Mouse (Mus musculus) kidney, postnatal 25 days (tissue): ENCODE results near the gene Gm39566.
"Not testable (repeated sequence)": the region's sequence is repeated elsewhere in the genome, so short reads cannot be mapped to it uniquely, and the experiment has no call there.

Experiments used
- DNase-seq, 2 experiments: peaks; one replicate each; pipeline ENCODE4 v3.0.0; 2021; ENCODE audit warnings: mixed read lengths in 2 of 2

The Gm39566 gene

DNA sequence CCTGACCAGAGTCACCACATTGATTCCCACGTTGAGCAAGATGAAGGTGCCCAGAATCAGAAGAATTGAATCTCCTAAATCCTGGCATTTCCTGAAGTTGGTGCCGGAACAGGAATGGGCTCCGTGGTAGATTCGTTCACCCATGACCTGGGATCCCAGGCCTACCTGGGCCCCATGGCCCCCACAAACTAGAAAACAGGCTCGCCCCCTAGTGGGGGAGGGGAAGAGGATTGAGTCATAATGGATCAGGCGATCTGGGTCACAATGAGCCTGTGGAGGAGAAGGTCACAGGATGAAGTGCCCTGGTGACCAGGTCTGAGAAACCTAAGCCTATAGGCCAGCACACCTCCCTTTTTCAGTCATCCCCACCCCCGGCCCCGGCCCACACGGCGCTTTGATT, at the start of gene Gm39566:
Gm39566 (minus strand) TSS at position 144 of the 400 bp plus-strand sequence.
- DNase-seq = no peak

DNA sequence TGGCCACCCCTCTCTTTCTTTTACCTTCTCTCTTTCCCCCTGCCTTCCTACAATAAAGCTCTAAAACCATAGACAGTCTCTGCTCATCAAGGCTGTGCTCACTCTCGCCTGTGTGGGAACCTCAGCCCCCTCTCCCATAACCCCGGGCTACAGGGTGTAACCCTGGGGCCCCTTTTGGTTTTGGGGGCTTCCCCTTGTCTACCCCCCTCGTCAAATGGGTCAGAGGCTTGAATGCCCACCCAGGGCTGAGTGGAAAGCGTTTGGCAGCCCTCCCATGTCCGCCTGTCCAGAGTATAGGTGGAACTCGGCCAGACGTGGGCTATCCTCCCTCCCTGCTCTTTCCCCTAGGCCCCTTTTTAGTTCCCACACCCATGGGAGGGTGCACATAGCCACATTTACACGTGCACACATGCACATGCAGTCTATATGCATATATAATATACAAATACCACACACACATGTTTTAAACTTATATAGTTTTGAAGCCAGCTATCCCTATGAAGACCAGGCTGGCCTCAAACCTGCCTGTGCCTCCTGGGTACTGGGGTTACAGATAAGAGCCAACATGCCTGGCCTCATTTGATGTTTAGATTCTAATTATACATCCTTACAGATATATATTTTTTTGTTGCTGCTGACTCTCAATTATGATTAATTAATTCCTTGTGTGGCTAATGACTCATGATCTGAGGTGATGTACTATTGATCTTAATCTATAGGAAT, 49.2 kb upstream of the Gm39566 start:
- DNase-seq = no peak

DNA sequence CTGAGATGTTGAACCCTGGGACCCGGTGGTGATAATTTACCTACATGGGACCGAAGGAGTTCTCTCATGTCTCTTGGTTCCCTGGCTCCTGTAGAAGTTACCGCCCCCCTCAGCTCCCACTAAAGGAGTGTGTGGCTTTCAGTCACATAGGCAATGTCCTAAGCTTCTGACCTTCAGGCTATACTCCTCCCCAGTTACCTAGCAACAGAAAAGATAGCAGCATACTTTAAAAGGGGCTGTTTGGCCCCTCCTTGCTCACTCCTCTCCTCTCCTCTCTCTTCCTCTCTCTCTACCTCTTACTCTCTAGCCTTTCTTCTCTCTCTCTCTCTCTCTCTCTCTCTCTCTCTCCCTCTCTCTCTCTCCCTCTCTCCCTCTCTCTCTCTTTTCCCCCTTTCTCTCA, 48.6 kb upstream of the Gm39566 start:
- not testable (repeated sequence) for DNase-seq

DNA sequence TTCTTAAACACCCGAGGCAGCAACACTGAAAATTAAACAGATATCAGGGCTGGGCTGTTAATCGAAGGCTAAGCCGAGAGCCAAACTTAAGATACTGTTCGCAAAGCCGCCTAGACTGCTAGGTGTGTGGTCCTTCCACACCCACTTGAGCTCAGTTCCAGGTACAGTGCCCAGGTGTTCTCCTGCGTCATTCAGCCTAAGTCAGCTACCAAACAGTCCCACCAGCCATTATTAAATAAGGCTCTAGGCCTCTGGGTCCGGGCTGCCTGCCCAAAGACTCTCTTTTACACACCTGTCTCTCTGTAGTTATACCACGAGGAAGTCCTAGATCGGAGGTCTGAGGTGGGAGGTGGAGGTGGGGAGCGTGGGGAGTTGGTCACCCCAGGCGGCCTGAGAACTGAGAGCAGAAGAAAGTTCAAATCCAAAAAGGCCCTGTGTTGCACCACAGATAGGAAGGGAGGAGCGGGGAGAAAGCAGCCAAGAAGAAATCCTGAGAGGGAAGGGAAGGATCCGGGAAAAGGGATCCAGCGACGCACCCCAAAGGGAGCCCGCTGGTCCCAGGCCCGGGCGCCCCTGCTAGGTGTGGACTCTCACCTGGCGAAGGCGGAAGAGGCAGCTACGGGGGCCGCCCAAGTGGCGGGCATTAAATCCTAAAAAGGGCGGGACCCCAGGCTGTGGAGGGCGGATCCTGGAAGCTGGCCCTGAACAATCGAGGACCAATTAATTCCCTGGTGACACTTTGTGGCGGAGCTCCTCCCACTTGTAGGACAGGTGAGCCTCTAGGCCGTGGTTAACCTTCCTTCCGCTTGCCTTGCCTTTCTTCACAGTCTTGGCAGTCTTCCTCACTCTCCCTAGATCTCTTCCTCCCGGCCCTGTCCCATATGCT, 43.3 kb upstream of the Gm39566 start, which contains the start of gene Tnk1:
Tnk1 (minus strand) TSS at position 618 of the 886 bp plus-strand sequence.
- DNase-seq = peak; percentile 68 to 84

DNA sequence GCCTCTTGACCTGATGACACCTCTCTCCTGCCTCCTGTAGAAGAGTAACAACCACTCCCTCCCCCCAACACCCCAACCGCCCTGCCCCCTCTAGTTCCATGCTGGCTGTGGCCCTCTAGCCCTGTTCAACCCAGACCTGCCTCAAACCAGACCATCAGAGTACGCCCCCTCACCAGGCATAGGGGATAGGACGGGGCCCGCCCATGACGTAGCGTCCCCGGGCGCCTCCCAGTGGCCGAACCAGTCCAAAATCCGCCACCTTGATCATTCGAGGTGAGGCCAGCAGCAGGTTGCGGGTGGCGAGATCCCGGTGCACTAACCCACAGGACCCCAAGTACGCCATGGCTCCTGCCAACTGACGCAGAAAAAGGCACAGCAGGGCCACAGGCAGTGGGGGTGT, 40.2 kb upstream of the Gm39566 start:
- DNase-seq = peak; percentile 52 to 60

DNA sequence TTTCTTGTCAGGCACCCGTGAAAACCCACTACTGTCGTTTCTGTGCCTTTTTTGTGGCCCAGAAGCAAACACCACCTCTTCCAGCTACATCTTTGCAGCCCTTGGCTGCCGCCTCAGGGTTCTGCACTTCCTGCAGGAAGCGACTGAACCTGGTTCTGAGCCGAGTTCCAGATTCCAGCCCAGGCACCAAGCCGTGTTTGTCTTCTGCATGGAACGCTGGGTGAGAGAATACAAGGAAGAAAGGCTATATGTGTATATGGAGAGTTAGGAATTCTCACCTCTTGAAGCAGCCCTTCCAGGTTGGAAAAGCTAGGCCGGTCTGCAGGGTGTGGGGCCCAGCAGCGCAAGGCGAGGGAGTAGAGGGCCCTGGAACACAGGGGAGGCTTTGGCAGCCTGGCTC, 39.6 kb upstream of the Gm39566 start:
- no peak for DNase-seq

DNA sequence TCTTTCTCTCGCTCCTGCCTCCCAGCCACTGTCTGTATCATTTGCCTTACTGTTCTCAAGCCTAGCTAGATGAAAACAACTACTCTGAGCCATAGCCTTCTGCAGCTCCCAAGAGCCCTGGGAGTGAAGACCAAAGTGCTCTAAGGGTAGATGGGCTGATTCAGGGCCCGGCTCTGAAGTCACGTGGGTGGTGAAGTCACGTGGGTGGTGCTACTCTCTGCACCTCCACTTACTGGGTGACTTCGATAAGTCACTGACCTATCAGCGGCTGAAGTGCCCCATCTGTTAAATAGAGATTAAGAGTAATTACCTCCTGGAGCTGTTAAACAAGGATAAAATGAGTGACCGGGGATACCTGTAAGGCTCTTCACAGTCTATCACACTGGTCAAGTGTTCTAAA, 38.9 kb upstream of the Gm39566 start:
- DNase-seq = peak; percentile 66 to 68

DNA sequence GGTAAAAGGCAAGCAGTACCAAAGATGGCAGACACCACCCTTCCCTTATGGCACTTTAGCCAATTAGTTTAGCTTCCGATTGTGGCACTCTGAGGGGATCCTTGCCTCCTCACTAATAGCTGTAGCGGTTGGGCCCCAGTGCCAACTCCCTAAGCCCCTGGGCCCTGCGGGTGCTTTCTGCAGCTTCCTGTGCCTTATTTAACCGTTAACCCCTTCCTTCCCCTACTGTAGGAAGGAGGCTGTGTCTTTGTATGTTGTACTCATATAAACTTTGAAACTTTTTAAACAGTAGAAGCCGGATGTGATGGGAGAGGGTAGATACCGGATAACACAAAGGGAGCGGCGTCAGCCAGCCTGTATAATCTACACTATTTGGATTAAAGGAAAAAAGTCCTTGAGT, 35.7 kb upstream of the Gm39566 start:
- no peak for DNase-seq

DNA sequence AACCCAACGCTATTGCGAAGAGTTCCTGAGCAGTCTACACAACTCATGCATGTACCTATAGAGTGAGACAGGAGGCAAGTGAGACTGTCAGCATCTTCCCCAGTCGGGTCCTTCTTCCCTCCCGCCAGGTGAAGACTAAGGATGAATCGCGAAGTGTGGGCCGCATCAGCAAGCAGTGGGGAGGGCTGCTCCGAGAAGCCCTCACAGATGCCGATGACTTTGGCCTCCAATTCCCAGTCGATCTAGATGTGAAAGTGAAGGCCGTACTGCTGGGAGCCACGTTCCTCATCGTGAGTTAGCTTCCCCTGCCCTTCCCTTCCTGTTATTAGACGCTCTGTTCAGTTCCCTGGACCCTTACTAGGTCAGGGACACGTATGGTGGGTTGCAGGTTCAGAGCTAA, 34.8 kb upstream of the Gm39566 start:
- DNase-seq = no peak

DNA sequence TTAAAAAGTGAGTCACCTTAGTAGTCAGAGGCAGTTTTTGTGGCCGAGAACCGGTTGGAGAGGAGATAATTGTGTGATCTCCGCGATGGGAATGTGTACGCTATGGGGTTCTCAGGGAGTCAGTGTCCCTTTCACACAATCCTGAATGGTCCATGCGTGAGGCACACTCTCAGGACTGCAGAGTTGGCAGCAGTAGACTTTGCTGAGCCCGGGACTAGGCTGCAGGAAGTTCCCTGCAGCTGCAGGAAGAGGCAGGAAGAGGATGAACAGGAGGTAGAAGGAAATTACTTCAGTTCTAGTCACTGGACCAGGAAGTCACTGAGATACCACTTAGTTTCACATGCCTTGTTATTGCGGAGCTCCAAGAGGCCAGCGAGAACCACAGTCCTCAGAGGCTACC, 34.0 kb upstream of the Gm39566 start:
- no peak for DNase-seq

DNA sequence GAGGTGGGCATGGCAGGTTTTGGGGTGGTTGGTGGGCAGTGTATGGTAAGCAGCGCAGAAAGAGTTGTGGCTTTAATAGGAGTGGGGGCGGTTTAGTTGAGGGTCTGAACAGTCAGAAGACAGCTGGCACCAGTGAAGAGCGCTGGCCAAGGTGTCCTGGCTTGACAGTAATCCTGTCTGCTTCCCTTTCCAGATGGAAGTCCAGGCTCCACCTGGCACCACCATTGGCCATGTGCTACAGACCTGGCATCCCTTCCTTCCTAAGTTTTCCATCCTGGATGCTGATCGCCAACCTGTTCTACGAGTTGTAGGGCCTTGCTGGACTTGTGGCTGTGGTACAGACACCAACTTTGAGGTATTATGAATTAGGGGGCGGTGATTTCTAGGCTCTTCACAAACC, 32.9 kb upstream of the Gm39566 start:
- no peak for DNase-seq

DNA sequence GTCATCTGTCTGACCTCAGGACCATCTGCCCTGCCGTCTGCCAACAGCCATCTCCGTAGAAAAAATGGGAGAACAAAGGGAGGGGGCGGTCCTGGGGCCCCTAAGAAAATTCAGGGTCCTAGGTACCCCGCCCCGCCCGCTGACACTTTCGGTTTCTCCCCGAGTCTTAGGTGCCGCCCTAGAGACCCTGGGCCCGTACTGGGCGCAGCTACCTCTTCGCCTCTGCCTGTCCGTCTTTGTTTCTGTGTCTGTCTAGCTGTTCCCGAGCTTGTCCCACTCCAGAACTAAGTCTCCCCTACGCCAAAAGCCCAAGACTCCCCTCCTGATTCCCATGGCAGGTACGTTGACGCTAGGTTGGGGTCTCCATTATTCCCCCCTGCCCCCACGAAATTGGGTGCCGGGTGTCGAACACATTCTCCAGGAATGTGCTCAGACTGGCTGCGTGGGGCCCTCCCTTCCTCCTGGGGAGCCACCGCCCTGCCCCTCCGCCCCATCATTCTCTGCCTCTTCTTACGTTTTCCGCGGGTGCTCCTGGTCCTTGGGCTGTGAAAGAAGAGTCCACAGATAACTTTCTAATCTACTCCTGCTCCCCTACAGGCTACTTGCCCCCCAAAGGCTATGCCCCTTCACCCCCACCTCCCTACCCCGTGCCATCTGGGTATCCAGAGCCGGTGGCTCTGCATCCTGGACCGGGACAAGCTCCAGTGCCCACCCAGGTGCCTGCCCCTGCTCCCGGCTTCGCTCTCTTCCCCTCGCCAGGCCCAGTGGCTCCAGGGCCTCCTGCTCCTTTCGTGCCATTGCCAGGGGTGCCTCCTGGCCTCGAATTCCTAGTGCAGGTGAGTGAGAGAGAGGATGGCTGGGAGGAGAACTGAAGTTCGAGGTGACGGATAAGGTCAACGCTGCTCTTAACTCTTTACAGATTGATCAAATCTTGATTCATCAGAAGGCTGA, 31.9 kb upstream of the Gm39566 start:
- DNase-seq = no peak

DNA sequence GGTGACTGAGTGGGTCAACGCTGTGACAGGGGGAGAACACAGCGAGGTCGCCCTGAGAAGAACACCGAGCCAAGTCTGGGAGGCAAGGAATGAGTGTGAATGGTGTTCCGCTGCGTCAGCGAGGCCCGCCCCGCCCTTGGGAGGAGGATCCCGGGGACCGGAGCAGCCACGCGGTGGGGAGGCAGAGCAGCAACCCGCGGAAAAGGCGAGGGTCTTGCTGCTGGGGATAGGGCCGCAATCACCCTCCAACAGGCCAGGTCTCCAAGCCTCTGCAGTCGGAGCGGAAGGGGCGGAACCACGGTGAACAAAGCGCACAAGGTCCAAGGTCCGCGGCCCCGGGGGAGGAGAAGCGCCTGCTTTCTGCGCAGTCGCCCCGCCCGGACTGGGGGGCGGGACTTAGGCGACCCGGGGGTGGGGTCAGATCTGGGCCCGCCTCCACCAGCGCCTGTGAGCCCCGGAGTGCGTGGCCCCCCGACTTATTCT, 31.1 kb upstream of the Gm39566 start, which contains the start of gene Plscr3:
Plscr3 (plus strand) TSS at position 179 of the 483 bp plus-strand sequence.
- DNase-seq = peak; percentile 95 to 97

DNA sequence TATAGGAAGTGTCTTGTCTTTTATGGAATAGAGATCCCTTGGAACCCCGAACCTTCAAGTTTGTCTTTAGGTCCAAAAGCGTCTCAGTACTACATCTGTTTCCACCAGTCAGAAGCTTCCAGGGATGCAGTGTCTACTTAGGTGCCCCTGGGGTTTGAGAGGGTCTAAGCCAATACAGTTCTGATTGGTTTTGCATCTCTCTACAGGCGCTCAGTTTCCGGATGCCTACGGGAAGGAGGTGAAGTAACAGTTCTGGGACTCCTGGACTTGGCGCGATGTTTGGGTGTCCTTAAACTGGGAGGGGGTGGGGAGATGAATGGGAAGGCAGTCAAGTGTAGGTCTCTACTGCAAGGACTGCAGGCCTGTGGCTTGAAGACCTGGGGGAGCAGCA, 23.6 kb upstream of the Gm39566 start:
- DNase-seq = peak in 1 of 2 experiments; percentile 60

DNA sequence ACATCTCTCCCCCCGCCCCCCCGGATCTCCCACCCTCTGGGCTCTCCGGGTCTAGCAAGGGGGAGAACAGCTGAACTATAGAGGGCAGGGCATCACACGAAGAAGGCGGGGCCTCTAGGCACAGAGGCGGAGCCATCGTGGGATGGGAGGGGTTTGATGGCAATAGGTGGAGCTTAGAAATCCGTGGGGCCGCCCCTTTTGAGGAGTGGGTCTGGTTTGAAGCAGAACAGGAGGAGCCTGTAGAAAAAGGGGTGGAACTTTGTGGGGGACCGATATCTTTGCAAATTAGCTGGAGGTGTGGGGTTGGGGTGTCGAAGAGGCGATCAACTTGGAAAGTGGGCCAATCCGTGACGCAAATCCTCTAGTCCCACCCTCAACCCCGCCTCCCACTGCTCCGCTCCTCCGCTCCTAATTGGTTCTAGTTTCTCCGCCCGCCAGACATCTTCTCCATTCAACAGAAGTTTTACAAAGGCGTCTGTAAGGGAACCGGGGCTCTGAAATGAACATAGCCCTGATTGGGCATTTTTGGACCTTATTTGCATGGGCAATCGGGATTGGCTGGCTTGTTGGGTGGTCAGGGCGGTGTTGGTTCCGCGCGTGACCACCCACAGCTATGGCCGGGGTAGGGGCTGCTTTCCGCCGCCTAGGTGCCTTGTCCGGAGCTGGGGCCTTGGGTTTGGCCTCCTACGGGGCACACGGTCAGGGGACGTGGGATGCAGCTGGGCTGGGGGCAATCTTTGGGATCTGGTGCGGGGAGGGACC, 23.0 kb upstream of the Gm39566 start, which contains the start of gene Tmem256:
Tmem256 (plus strand) TSS at position 563 of the 762 bp plus-strand sequence.
- peak; percentile 98 for DNase-seq

DNA sequence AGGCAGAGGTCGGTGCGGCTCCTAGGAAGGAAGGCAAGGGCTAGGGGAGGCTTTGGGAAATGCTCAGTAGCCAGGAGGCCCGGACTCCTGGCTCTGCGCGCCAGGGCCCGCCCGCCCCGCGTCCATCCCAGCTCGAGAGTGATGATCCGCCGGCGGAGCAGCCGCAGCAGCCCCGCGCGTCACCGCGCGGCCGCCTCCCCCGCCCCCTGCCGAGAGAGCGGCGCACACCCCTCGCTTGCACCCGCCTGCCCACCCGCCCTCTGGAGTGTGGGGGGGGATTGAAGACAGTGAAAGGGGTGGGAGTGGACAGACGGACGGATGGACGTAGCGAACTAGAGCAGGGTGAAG, 22.5 kb upstream of the Gm39566 start, which contains the start of gene Nlgn2:
Nlgn2 (minus strand) TSS at position 181 of the 348 bp plus-strand sequence.
- DNase-seq = no peak

DNA sequence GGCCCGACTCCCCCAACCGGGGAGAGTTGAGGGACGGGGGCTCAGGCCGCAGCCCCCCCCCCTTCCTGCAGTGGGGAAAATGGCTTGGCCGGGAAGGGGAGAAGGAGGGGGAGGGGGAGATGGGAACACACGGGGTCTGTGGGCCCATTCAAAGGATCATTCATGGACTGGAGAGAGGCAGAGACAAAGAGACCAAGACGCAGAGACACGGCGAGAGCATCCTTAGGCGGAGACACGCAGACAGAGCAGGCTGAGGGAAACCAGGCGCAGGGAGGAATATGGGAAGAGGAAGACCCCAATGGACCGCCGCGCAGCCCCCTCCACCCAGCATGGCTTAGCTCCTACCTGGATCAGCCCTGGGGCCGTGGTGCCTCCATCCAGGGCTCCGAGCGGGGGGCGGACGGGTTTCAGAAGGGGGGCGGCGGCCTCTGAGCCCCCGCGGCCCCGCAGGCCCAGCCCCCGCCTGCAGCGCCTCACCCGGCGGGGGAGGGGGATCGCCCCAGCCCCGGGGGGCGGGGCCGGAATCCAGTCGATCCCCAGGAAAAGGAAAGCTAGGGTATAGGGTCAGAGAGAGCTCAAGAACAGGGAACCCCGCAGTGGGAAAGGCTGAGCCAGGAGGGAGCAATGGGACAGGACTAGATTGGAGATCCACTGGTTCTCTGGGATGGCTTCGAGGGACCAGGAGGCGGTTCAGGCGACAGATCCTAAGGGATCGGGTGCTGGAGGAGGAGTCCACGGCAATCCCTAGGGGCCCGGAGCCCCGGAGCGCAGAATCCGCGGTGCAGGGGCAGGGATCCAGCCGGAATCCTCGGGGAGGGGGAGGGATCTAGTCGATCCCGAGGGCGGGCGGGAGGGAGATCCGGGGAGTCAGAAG, 21.8 kb upstream of the Gm39566 start:
- DNase-seq = peak; percentile 17 to 55

DNA sequence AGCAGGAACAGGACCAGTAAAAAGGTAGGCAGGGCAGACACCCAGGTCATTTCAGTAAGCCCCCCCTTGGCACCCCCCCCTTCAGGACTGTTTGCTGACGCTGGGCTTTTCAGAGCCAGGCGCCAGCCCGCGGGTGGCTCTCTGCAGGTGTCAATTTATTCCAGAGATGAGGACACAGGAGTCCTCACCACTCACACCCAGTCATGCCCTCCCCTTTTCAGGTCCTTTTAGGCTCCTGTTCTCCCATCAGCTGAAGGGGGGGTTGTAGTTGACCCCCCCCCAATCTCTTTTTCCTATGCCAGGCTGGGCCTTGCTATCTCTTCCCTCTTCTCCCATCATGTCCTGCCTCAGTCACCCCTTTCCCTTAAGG, 20.9 kb upstream of the Gm39566 start:
- no peak for DNase-seq

DNA sequence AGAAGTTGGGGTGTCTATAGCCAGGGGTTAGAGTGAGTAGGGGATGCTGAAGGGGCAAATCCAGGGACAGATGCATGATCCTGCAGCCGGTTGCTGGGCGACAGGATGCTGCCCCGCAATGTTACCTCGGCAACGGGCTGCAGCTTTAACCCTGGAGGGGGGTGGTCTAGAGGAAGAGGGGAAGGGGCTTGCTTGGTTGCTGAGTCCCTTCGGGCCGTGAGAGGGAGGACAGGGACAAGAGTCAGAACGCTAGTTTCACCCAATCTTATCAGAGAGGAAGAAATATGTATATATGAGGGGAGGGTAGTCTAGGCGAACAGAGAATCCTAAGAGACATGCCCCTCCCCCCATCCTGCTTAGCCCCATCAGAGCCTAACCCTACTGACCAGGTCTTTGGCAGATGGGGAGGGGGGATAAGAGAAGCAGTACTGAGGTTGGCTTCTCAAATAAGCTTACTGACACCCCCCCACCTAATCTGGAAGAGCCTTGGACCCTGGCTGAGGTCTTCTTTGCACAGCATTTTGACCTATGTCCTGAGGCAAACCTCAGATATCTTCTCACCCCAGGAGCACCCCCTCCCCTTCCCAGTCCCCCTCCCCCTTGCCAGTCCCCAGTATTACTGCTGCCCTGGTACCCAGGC, 20.3 kb upstream of the Gm39566 start:
- no peak for DNase-seq

DNA sequence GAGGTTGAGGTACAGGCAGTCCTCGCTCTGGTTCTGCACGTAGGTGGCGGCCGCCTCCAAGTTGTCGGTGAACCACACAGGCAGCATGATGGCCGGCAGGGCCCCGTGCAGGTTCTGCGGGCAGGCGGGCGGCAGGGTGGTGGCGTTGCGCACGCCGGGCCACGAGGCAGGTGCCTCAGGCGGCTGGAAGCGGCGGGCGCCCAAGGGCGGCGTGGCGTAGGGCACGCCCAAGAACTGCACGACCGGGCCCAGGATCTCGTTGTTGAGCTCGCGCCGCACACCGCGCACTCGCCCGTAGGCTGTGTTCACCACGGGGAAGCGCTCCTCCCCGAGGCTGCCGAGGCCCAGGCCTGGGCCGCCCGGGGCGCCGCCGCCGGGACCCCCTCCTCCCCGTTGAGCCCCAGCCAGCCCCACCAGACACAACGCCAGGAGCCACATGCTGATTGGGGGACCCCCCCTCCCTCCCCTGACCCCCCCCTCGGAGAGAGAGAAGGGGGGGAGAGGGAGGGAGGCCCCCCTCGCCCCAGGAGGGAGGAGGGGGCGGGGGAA, 19.0 kb upstream of the Gm39566 start:
- peak; percentile 30 to 65 for DNase-seq
